Mouse (Mus musculus) testis, adult 2 months (tissue): ENCODE measurements at regions not wholly inside any gene's neighbourhood (a gene's known extent, or its start where the extent isn't known, plus 50 kb on each side); places are given as distances from the start of the nearest gene placed in this dataset.

Source experiments
- CTCF ChIP-seq: fragments of 200-500 bp; IDR thresholded peaks from 2 replicates; pipeline ENCODE4 v1.5.1; 2012; ENCODE audit warnings: low read depth, mild to moderate bottlenecking, inconsistent platforms, low read length, moderate library complexity; ENCODE audit not compliant: control insufficient read depth, insufficient read depth, insufficient replicate concordance
- POLR2A ChIP-seq: fragments of 200-500 bp; IDR thresholded peaks from 2 replicates; pipeline ENCODE4 v1.6.1; 2012; ENCODE audit warnings: low read depth, mild to moderate bottlenecking, inconsistent platforms, low read length, moderate library complexity; ENCODE audit not compliant: control insufficient read depth

DNA sequence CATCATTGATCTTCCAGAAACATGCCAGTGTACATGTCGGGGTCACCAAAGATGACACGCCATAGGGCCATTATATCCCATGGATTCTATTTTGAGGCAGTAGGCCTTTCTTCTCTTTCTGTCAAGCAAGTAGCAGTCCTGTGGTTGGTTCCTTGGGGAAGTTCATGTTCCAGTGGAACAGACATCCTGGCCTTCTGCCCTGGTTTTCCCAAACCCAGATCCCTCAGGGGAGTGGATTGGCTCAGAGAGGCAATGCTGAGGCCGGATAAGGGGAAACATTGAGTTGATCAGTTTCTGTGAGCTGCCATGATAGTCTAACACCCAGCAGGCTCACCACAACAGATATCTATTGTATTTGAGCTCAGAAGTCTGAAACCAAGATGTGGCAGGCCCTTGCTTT, 125.9 kb downstream of the Pdgfra start:
- TF ChIP-seq POLR2A (no peak), CTCF (no peak)
